Mouse (Mus musculus) forebrain, embryonic 12.5 days (tissue): ENCODE results near the gene Cdk19. TPM values are rescaled to one million over a fixed set of nuclear protein-coding genes. Genes with fewer than 3 reads are reported as not detected.

Source experiments
- ATAC-seq: fragments of 200-750 bp; cut with Nextera tagmentation; 2 replicates; pipeline ENCODE4 v1.8.0; 2017; ENCODE audit warnings: moderate TSS enrichment; ENCODE audit not compliant: low FRiP score
- H3K27ac ChIP-seq: fragments of 300-500 bp; sonication (generic); 2 replicates; pipeline ENCODE4 v1.5.1; 2016; ENCODE audit warnings: mild to moderate bottlenecking
- H3K27me3 ChIP-seq: fragments of 300-500 bp; sonication (generic); 2 replicates; pipeline ENCODE4 v1.6.1; 2016; ENCODE audit warnings: mild to moderate bottlenecking
- H3K36me3 ChIP-seq: fragments of 300-500 bp; sonication (generic); replicated peaks from 2 replicates; pipeline ENCODE4 v1.6.1; 2016; ENCODE audit warnings: mild to moderate bottlenecking
- H3K4me1 ChIP-seq: fragments of 300-500 bp; sonication (generic); 2 replicates; pipeline ENCODE4 v1.6.1; 2016
- H3K4me2 ChIP-seq: fragments of 300-500 bp; sonication (generic); 2 replicates; pipeline ENCODE4 v1.6.1; 2016; ENCODE audit warnings: mild to moderate bottlenecking, moderate library complexity
- H3K4me3 ChIP-seq: fragments of 300-500 bp; sonication (generic); replicated peaks from 2 replicates; pipeline ENCODE4 v1.5.1; 2016; ENCODE audit warnings: mild to moderate bottlenecking
- H3K9ac ChIP-seq: fragments of 300-500 bp; sonication (generic); 2 replicates; pipeline ENCODE4 v1.6.1; 2016; ENCODE audit warnings: mild to moderate bottlenecking
- H3K9me3 ChIP-seq: fragments of 300-500 bp; sonication (generic); 2 replicates; pipeline ENCODE4 v1.6.1; 2016
- WGBS: fragments of 180-500 bp; shearing (Covaris S2); methylation state at CpG from one replicate; pipeline ENCODE4 v1.1.7; 2016; 5-methylcytosine and 5-hydroxymethylcytosine counted together
- polyA plus RNA-seq: library from polyadenylated mRNA; unstranded; fragments of >200 nt; fragmentation: Nextera tagmentation; extraction: Ambion mirVana; gene quantifications from 2 replicates; pipeline ENCODE4 v1.2.1, GENCODE M21; 2016

The Cdk19 gene
- polyA plus RNA-seq, 1 experiment from 2014 or later: 12.5 TPM

GRCm38 (mm10) chr10:40435402-40435801 lies 96.0 kb downstream of the Cdk19 start:
- Histone ChIP-seq H3K9me3 (no peaks in the 10 kb centered on the region), H3K4me1 (no peaks in the 10 kb centered on the region), H3K27ac (no peak overlapping the region), H3K4me3 (no peak overlapping the region), H3K9ac (no peak overlapping the region), H3K27me3 (no peaks in the 10 kb centered on the region), H3K4me2 (no peak overlapping the region), H3K36me3 (0 out of 2 replicates have a peak, but pooled peaks cover 4% of the 10 kb centered on the region)
- 88% methylated on average over 12 of the region's 12 CpGs for WGBS
- ATAC-seq: no peak

GRCm38 (mm10) chr10:40437117-40437516 lies 97.8 kb downstream of the Cdk19 start:
- 0 out of 2 replicates have a peak, but pooled peaks cover 4% of the 10 kb centered on the region for H3K36me3 ChIP-seq
- H3K27ac ChIP-seq: no peak overlapping the region
- H3K4me2 ChIP-seq: no peak overlapping the region
- WGBS: 94% methylated on average over 3 of the region's 3 CpGs
- no peak overlapping the region for H3K4me3 ChIP-seq
- H3K27me3 ChIP-seq: no peaks in the 10 kb centered on the region
- no peaks in the 10 kb centered on the region for H3K4me1 ChIP-seq
- ATAC-seq: no peak
- no peaks in the 10 kb centered on the region for H3K9me3 ChIP-seq
- no peak overlapping the region for H3K9ac ChIP-seq

- 92% methylated on average over 10 of the region's 10 CpGs for WGBS
- Histone ChIP-seq H3K9me3 (no peaks in the 10 kb centered on the region), H3K4me1 (peaks cover 18% of the 10 kb centered on the region), H3K27me3 (no peaks in the 10 kb centered on the region), H3K27ac (no peak overlapping the region), H3K9ac (no peak overlapping the region), H3K36me3 (0 out of 2 replicates have a peak, but pooled peaks cover 4% of the 10 kb centered on the region), H3K4me2 (no peak overlapping the region), H3K4me3 (no peak overlapping the region)
- no peak for ATAC-seq
These were observed 101.4 kb downstream of the Cdk19 start for GRCm38 (mm10) chr10:40440740-40441139.

GRCm38 (mm10) chr10:40442076-40442475 lies 102.7 kb downstream of the Cdk19 start:
- Histone ChIP-seq H3K27me3 (no peaks in the 10 kb centered on the region), H3K4me2 (no peak overlapping the region), H3K9ac (no peak overlapping the region), H3K4me1 (peaks cover 29% of the 10 kb centered on the region), H3K36me3 (0 out of 2 replicates have a peak, but pooled peaks cover 4% of the 10 kb centered on the region), H3K4me3 (no peak overlapping the region), H3K9me3 (no peaks in the 10 kb centered on the region), H3K27ac (no peak overlapping the region)
- no peak for ATAC-seq
- 75% methylated on average over 1 of the region's 1 CpGs for WGBS

GRCm38 (mm10) chr10:40443371-40443770 lies 104.0 kb downstream of the Cdk19 start:
- 0 out of 2 replicates have a peak overlapping the region, but pooled peaks have one; percentile 19 for H3K27ac ChIP-seq
- WGBS: 16% methylated on average over 7 of the region's 7 CpGs
- no peak for ATAC-seq
- peaks cover 38% of the 10 kb centered on the region for H3K4me1 ChIP-seq
- no peak overlapping the region for H3K9ac ChIP-seq
- H3K4me2 ChIP-seq: no peak overlapping the region
- 0 out of 2 replicates have a peak, but pooled peaks cover 2% of the 10 kb centered on the region for H3K36me3 ChIP-seq
- H3K9me3 ChIP-seq: no peaks in the 10 kb centered on the region
- H3K4me3 ChIP-seq: no peak overlapping the region
- no peaks in the 10 kb centered on the region for H3K27me3 ChIP-seq

- Histone ChIP-seq H3K9me3 (no peaks in the 10 kb centered on the region), H3K4me3 (no peak overlapping the region), H3K9ac (no peak overlapping the region), H3K4me2 (no peak overlapping the region), H3K27me3 (no peaks in the 10 kb centered on the region), H3K27ac (0 out of 2 replicates have a peak overlapping the region, but pooled peaks have one; percentile 19), H3K4me1 (peaks cover 38% of the 10 kb centered on the region), H3K36me3 (no peaks in the 10 kb centered on the region)
- ATAC-seq: no peak
- WGBS: 12% methylated on average over 6 of the region's 6 CpGs
These were observed 104.5 kb downstream of the Cdk19 start for GRCm38 (mm10) chr10:40443806-40444357.

- H3K4me1 ChIP-seq: peaks cover 38% of the 10 kb centered on the region
- ATAC-seq: no peak
- H3K27me3 ChIP-seq: no peaks in the 10 kb centered on the region
- 93% methylated on average over 4 of the region's 4 CpGs for WGBS
- H3K4me2 ChIP-seq: no peak overlapping the region
- no peak overlapping the region for H3K9ac ChIP-seq
- no peaks in the 10 kb centered on the region for H3K9me3 ChIP-seq
- no peaks in the 10 kb centered on the region for H3K36me3 ChIP-seq
- no peak overlapping the region for H3K27ac ChIP-seq
- no peak overlapping the region for H3K4me3 ChIP-seq
These were observed 105.2 kb downstream of the Cdk19 start for GRCm38 (mm10) chr10:40444586-40444985.

- 58% methylated on average over 3 of the region's 3 CpGs for WGBS
- no peaks in the 10 kb centered on the region for H3K9me3 ChIP-seq
- H3K4me3 ChIP-seq: no peak overlapping the region
- H3K4me2 ChIP-seq: no peak overlapping the region
- H3K27ac ChIP-seq: no peak overlapping the region
- H3K9ac ChIP-seq: no peak overlapping the region
- H3K4me1 ChIP-seq: peaks cover 38% of the 10 kb centered on the region
- no peaks in the 10 kb centered on the region for H3K36me3 ChIP-seq
- no peak for ATAC-seq
- no peaks in the 10 kb centered on the region for H3K27me3 ChIP-seq
These were observed 106.8 kb downstream of the Cdk19 start for GRCm38 (mm10) chr10:40446088-40446604.

GRCm38 (mm10) chr10:40446630-40447029 lies 107.3 kb downstream of the Cdk19 start:
- peaks cover 40% of the 10 kb centered on the region for H3K4me1 ChIP-seq

GRCm38 (mm10) chr10:40447295-40447694 lies 107.9 kb downstream of the Cdk19 start:
- Histone ChIP-seq H3K9ac (no peak overlapping the region), H3K36me3 (no peaks in the 10 kb centered on the region), H3K4me2 (no peak overlapping the region), H3K4me1 (peaks cover 40% of the 10 kb centered on the region), H3K27me3 (no peaks in the 10 kb centered on the region), H3K9me3 (no peaks in the 10 kb centered on the region), H3K4me3 (no peak overlapping the region), H3K27ac (no peak overlapping the region)
- ATAC-seq: no peak
- WGBS: 70% methylated on average over 3 of the region's 3 CpGs

More at GRCm38 (mm10) chr10:40446630-40447029, 107.3 kb downstream of the Cdk19 start:
- Histone ChIP-seq H3K4me3 (no peak overlapping the region), H3K4me2 (no peak overlapping the region), H3K36me3 (no peaks in the 10 kb centered on the region), H3K9me3 (no peaks in the 10 kb centered on the region), H3K27ac (no peak overlapping the region), H3K9ac (no peak overlapping the region), H3K27me3 (no peaks in the 10 kb centered on the region)
- 20% methylated on average over 3 of the region's 3 CpGs for WGBS
- ATAC-seq: 0 out of 2 replicates have a peak, but pooled peaks have one; percentile 51

GRCm38 (mm10) chr10:40447921-40448320 lies 108.6 kb downstream of the Cdk19 start:
- ATAC-seq: no peak
- Histone ChIP-seq H3K4me1 (peaks cover 40% of the 10 kb centered on the region), H3K4me2 (no peak overlapping the region), H3K27me3 (no peaks in the 10 kb centered on the region), H3K9me3 (no peaks in the 10 kb centered on the region), H3K27ac (peak overlapping the region; percentile 20; the same call in 1 of the 2 replicates), H3K36me3 (no peaks in the 10 kb centered on the region), H3K9ac (no peak overlapping the region), H3K4me3 (no peak overlapping the region)
- 50% methylated on average over 5 of the region's 5 CpGs for WGBS

GRCm38 (mm10) chr10:40448444-40448843 lies 109.1 kb downstream of the Cdk19 start:
- Histone ChIP-seq H3K27ac (no peak overlapping the region), H3K9ac (no peak overlapping the region), H3K4me3 (no peak overlapping the region), H3K4me1 (peaks cover 37% of the 10 kb centered on the region), H3K4me2 (no peak overlapping the region), H3K9me3 (no peaks in the 10 kb centered on the region), H3K36me3 (no peaks in the 10 kb centered on the region), H3K27me3 (no peaks in the 10 kb centered on the region)
- no peak for ATAC-seq
- WGBS: 85% methylated on average over 3 of the region's 3 CpGs

- Histone ChIP-seq H3K4me3 (no peak overlapping the region), H3K27ac (no peak overlapping the region), H3K4me2 (no peak overlapping the region), H3K27me3 (no peaks in the 10 kb centered on the region), H3K9ac (no peak overlapping the region), H3K4me1 (peaks cover 25% of the 10 kb centered on the region), H3K36me3 (no peaks in the 10 kb centered on the region), H3K9me3 (no peaks in the 10 kb centered on the region)
- ATAC-seq: no peak
- WGBS: 93% methylated on average over 6 of the region's 6 CpGs
These were observed 110.2 kb downstream of the Cdk19 start for GRCm38 (mm10) chr10:40449571-40449970.
